Mouse (Mus musculus): ENCODE data around the gene D930048N14Rik. TPM values are rescaled to one million over a fixed set of nuclear protein-coding genes. Genes with fewer than 3 reads are reported as not detected.

D930048N14Rik gene
- total RNA-seq, 4 experiments from 2014 or later = 1.6 to 5.4 (median 2.8) TPM

DNA sequence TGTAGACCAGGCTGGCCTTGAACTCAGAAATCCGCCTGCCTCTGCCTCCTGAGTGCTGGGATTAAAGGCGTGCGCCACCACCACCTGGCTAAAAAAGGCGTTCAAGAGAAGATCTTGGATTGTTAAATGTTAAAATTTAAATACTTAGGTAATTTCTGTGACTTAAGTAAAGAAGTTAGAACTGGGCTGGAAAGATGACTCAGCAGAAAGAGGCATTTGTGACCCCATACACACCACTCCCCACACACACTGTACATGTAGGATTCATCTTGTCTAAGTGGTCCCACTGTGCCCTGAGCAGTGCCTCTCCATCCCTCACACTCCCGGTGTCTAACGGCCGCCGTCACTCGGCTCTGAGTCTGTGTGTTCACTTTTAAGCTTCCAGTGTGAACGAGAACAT is 55.7 kb downstream of the D930048N14Rik start:
- DNase-seq = no peak

DNA sequence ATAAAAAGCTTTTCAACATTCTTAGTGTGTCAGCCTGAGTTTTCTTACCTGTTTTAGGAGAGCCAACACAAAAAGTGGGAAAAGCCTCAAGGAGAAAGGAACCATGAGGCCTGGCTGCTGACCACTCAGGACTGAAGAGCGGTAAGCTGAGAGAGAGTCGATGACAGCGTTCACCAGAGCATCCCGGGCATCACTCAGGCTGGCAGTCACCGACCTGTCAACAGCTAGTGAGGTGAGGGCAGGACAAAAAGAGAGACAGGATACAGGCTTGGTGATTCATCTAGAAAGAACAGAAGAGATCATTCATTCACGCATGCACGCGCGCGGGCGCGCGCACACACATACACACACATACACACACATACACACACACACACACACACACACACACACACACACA is 56.3 kb downstream of the D930048N14Rik start:
- no peak for DNase-seq

Other genes starting within 250 kb of the D930048N14Rik start
- gene Phykpl, start 66.2 kb upstream of the D930048N14Rik start, total RNA-seq (2022) = 10 to 100 TPM; 27.2 to 39.4 (median 33.3) TPM
- gene Hnrnpab, start 44.1 kb upstream of the D930048N14Rik start, total RNA-seq (2022) = 100 to 1,000 TPM; 219 to 321 (median 266) TPM
- gene Nhp2, start 31.2 kb upstream of the D930048N14Rik start, total RNA-seq (2022) = 10 to 100 TPM; 52.2 to 75.1 (median 56.2) TPM
- gene Rmnd5b, start 15.1 kb upstream of the D930048N14Rik start, total RNA-seq (2022) = 10 to 100 TPM; 42.4 to 60.2 (median 51.6) TPM
- gene N4bp3, start 112 bp upstream of the D930048N14Rik start, total RNA-seq (2022) = 10 to 100 TPM in 1 of 4 experiments, 1 to 10 TPM in 3; 8.2 to 10.6 (median 8.5) TPM
- 10 to 100 TPM; 45.7 to 63.8 (median 50.0) TPM for gene 0610009B22Rik, start 37.9 kb downstream of the D930048N14Rik start, total RNA-seq (2022)
- 10 to 100 TPM; 33.6 to 38.5 (median 37.4) TPM for gene Sec24a, start 112.7 kb downstream of the D930048N14Rik start, total RNA-seq (2022)
- 100 to 1,000 TPM in 2 of 4 experiments, 10 to 100 TPM in 2; 96.3 to 116 (median 101) TPM for gene Sar1b, start 112.7 kb downstream of the D930048N14Rik start, total RNA-seq (2022)
- gene Jade2, start 206.7 kb downstream of the D930048N14Rik start, total RNA-seq (2022) = 10 to 100 TPM; 21.1 to 36.2 (median 30.3) TPM